Mouse (Mus musculus) lung, postnatal 0 days (tissue): Measurements from ENCODE around the gene Pdgfa. TPM values are rescaled to one million over a fixed set of nuclear protein-coding genes. Genes with fewer than 3 reads are reported as not detected.

Experiments
- ATAC-seq: fragments of 200-750 bp; cut with Nextera tagmentation; 2 replicates; pipeline ENCODE4 v1.8.0; 2017; ENCODE audit warnings: moderate library complexity
- DNase-seq: peaks from one replicate; pipeline ENCODE4 v3.0.0-alpha.2; 2016; ENCODE audit warnings: low spot score
- H3K27ac ChIP-seq: fragments of 300-500 bp; sonication (generic); 2 replicates; pipeline ENCODE4 v1.5.1; 2014; ENCODE audit warnings: antibody characterized with exemption, mild to moderate bottlenecking, low read length, mixed read lengths
- H3K27me3 ChIP-seq: fragments of 300-500 bp; sonication (generic); replicated peaks from 2 replicates; pipeline ENCODE4 v1.6.1; 2014; ENCODE audit warnings: low read length, mixed read lengths; ENCODE audit not compliant: insufficient read depth
- H3K36me3 ChIP-seq: fragments of 300-500 bp; sonication (generic); 2 replicates; pipeline ENCODE4 v1.6.1; 2014; ENCODE audit warnings: low read length, mixed read lengths; ENCODE audit not compliant: insufficient read depth
- H3K4me1 ChIP-seq: fragments of 300-500 bp; sonication (generic); 2 replicates; pipeline ENCODE4 v1.6.1; 2014; ENCODE audit warnings: antibody characterized with exemption, low read depth, low read length, mixed read lengths; ENCODE audit not compliant: insufficient read depth
- H3K4me2 ChIP-seq: fragments of 300-500 bp; sonication (generic); replicated peaks from 2 replicates; pipeline ENCODE4 v1.6.1; 2014; ENCODE audit warnings: low read depth, mild to moderate bottlenecking, low read length, moderate library complexity, mixed read lengths
- H3K4me3 ChIP-seq: fragments of 300-500 bp; sonication (generic); 2 replicates; pipeline ENCODE4 v1.5.1; 2014; ENCODE audit warnings: low read depth, low read length
- H3K9ac ChIP-seq: fragments of 300-500 bp; sonication (generic); replicated peaks from 2 replicates; pipeline ENCODE4 v1.6.1; 2014; ENCODE audit warnings: low read depth, mild to moderate bottlenecking
- H3K9me3 ChIP-seq: fragments of 300-500 bp; sonication (generic); 2 replicates; pipeline ENCODE4 v1.6.1; 2016; ENCODE audit warnings: low read length, mixed read lengths
- CTCF ChIP-seq: IDR thresholded peaks from 2 replicates; pipeline ENCODE4 v1.5.1; 2016; ENCODE audit warnings: antibody characterized with exemption, mild to moderate bottlenecking
- EP300 ChIP-seq: IDR thresholded peaks from 2 replicates; pipeline ENCODE4 v1.6.1; 2016; ENCODE audit warnings: antibody characterized with exemption, mild to moderate bottlenecking, control low read depth
- WGBS: fragments of 180-500 bp; shearing (Covaris S2); extraction: QIAGEN DNeasy Blood & Tissue Kit; methylation state at CpG from one replicate; pipeline ENCODE4 v1.1.7; 2014; 5-methylcytosine and 5-hydroxymethylcytosine counted together
- polyA plus RNA-seq: library from polyadenylated mRNA; unstranded; fragments of >200 nt; fragmentation: Nextera tagmentation; extraction: Ambion mirVana; gene quantifications from 2 replicates; pipeline ENCODE4 v1.2.1, GENCODE M21; 2015

The Pdgfa gene
- polyA plus RNA-seq, 1 experiment from 2014 or later: 108 TPM

GRCm38 (mm10) chr5:139010649-139011048 lies 13.5 kb upstream of the Pdgfa start:
- no peak overlapping the region for H3K4me2 ChIP-seq
- 71% methylated on average over 2 of the region's 2 CpGs for WGBS
- H3K27me3 ChIP-seq: no peaks in the 10 kb centered on the region
- TF ChIP-seq CTCF: no peak
- no peak for TF ChIP-seq EP300
- DNase-seq (no peak), ATAC-seq (no peak)
- H3K4me3 ChIP-seq: no peak overlapping the region
- no peaks in the 10 kb centered on the region for H3K36me3 ChIP-seq
- 0 out of 2 replicates have a peak, but pooled peaks cover 4% of the 10 kb centered on the region for H3K4me1 ChIP-seq
- H3K27ac ChIP-seq: no peak overlapping the region
- H3K9ac ChIP-seq: no peak overlapping the region
- H3K9me3 ChIP-seq: no peaks in the 10 kb centered on the region

- Histone ChIP-seq H3K4me3 (no peak overlapping the region), H3K4me1 (no peaks in the 10 kb centered on the region), H3K36me3 (no peaks in the 10 kb centered on the region), H3K4me2 (no peak overlapping the region), H3K9ac (no peak overlapping the region), H3K9me3 (no peaks in the 10 kb centered on the region), H3K27ac (no peak overlapping the region), H3K27me3 (no peaks in the 10 kb centered on the region)
- DNase-seq: peak; percentile 54
- TF ChIP-seq CTCF (peak; percentile 74), EP300 (no peak)
- 48% methylated on average over 4 of the region's 4 CpGs for WGBS
- peak; percentile 26; the same call in 1 of the 2 replicates for ATAC-seq
These were observed 10.1 kb upstream of the Pdgfa start for GRCm38 (mm10) chr5:139007141-139007775.

GRCm38 (mm10) chr5:139004588-139004987 lies 7.4 kb upstream of the Pdgfa start:
- H3K9ac ChIP-seq: no peak overlapping the region
- H3K9me3 ChIP-seq: no peaks in the 10 kb centered on the region
- H3K4me2 ChIP-seq: no peak overlapping the region
- 74% methylated on average over 6 of the region's 6 CpGs for WGBS
- H3K27ac ChIP-seq: no peak overlapping the region
- no peak overlapping the region for H3K4me3 ChIP-seq
- no peaks in the 10 kb centered on the region for H3K27me3 ChIP-seq
- no peaks in the 10 kb centered on the region for H3K4me1 ChIP-seq
- no peak for ATAC-seq
- H3K36me3 ChIP-seq: no peaks in the 10 kb centered on the region
- DNase-seq: no peak
- TF ChIP-seq EP300 (no peak), CTCF (no peak)

- no peaks in the 10 kb centered on the region for H3K36me3 ChIP-seq
- no peak overlapping the region for H3K27ac ChIP-seq
- 67% methylated on average over 7 of the region's 7 CpGs for WGBS
- no peaks in the 10 kb centered on the region for H3K9me3 ChIP-seq
- TF ChIP-seq EP300 (no peak), CTCF (no peak)
- H3K4me1 ChIP-seq: peaks cover 25% of the 10 kb centered on the region
- ATAC-seq (no peak), DNase-seq (no peak)
- no peak overlapping the region for H3K4me2 ChIP-seq
- peaks cover 26% of the 10 kb centered on the region; the same call in 1 of the 2 replicates for H3K27me3 ChIP-seq
- H3K9ac ChIP-seq: no peak overlapping the region
- no peak overlapping the region for H3K4me3 ChIP-seq
These were observed 2.5 kb upstream of the Pdgfa start for GRCm38 (mm10) chr5:138999716-139000115.

GRCm38 (mm10) chr5:138997936-138998580 lies 888 bp upstream of the Pdgfa start:
- Histone ChIP-seq H3K27ac (peak overlapping the region; percentile 10; the same call in 1 of the 2 replicates), H3K4me1 (peaks cover 37% of the 10 kb centered on the region), H3K4me3 (peak overlapping the region; percentile 24), H3K36me3 (no peaks in the 10 kb centered on the region), H3K9me3 (no peaks in the 10 kb centered on the region), H3K4me2 (peak overlapping the region; percentile 92), H3K27me3 (peaks cover 27% of the 10 kb centered on the region; the same call in 1 of the 2 replicates), H3K9ac (no peak overlapping the region)
- DNase-seq: peak; percentile 75
- TF ChIP-seq EP300: no peak
- TF ChIP-seq CTCF: no peak
- 2% methylated on average over 29 of the region's 30 CpGs for WGBS
- ATAC-seq: no peak

- 14% methylated on average over 24 of the region's 24 CpGs for WGBS
- no peaks in the 10 kb centered on the region for H3K36me3 ChIP-seq
- no peak overlapping the region for H3K9ac ChIP-seq
- no peak for TF ChIP-seq EP300
- peak; percentile 72 for TF ChIP-seq CTCF
- peak overlapping the region; percentile 67 for H3K4me3 ChIP-seq
- H3K27me3 ChIP-seq: peaks cover 29% of the 10 kb centered on the region; the same call in 1 of the 2 replicates
- no peaks in the 10 kb centered on the region for H3K9me3 ChIP-seq
- peak overlapping the region; percentile 92 for H3K4me2 ChIP-seq
- H3K4me1 ChIP-seq: peaks cover 37% of the 10 kb centered on the region
- peak; percentile 59 for DNase-seq
- H3K27ac ChIP-seq: peak overlapping the region; percentile 97
- ATAC-seq: peak; percentile 9; the same call in 1 of the 2 replicates
These were observed 672 bp downstream of the Pdgfa start for GRCm38 (mm10) chr5:138996322-138997073.
